Comparison of ENCODE assay signal across 8 mouse cellular contexts in the genomic region with DNA sequence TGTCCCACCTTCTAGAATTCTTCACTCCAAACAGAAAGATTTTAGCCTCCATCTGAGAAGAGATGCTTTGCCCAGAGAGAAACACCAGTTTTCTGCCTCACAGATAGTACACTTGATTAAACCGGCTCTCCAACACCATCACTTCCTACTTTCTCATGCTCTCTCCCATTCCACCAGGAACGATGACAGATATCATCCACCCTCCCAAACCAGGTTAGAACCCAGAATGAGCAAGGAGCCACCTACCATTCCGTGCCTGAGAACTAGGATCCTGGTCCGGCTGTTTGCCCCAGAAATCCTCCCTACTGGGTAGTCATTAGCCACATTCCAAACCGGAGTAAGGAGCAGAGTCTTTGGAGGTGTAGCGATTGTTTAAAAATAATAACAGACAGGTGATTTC. TPM values are rescaled to one million over a fixed set of nuclear protein-coding genes. Genes with fewer than 3 reads are reported as not detected.
A peak's percentile ranks its signal among the peaks of the same experiment; 100 is the strongest.
DNase-seq lines count a peak whose midpoint lies in the region; ATAC-seq and TF ChIP-seq lines count a peak whose summit lies in the region.

No protein-coding gene starts in this region.

- H3K4me3 ChIP-seq in gastrocnemius, adult 2 months: peak overlapping the region; percentile 53
- peak overlapping the region; percentile 52 for H3K4me3 ChIP-seq in forebrain, embryonic 14.5 days (ENCODE audit: low read depth, low read length)
- H3K4me3 ChIP-seq in limb, embryonic 14.5 days (replicated peaks; ENCODE audit: low read length): peak overlapping the region; percentile 21; the same call in 1 of the 2 replicates

- TF ChIP-seq POLR2A in limb, embryonic 14.5 days (IDR thresholded peaks at IDR 0.05; ENCODE audit: borderline replicate concordance, extremely low read depth, insufficient read depth, insufficient read length): no peak

- no peaks in the 10 kb centered on the region for H3K9me3 ChIP-seq in forebrain, embryonic 14.5 days (replicated peaks; ENCODE audit: control insufficient read depth, low read length)
- no peaks in the 10 kb centered on the region for H3K9me3 ChIP-seq in limb, embryonic 14.5 days (ENCODE audit: control insufficient read depth, low read length)

- H3K36me3 ChIP-seq in forebrain, embryonic 14.5 days (ENCODE audit: control insufficient read depth, insufficient read depth, low read length): 0 out of 2 replicates have a peak, but pooled peaks cover under 1% of the 10 kb centered on the region
- H3K36me3 ChIP-seq in limb, embryonic 14.5 days (ENCODE audit: control insufficient read depth, insufficient read depth, low read length): no peaks in the 10 kb centered on the region

- H3K27ac ChIP-seq in gastrocnemius, adult 2 months: no peak overlapping the region
- peak overlapping the region; percentile 82 for H3K27ac ChIP-seq in forebrain, embryonic 14.5 days (ENCODE audit: low read depth, low read length)
- H3K27ac ChIP-seq in limb, embryonic 14.5 days (replicated peaks; ENCODE audit: low read depth, low read length): no peak overlapping the region

- DNase-seq in gastrocnemius, adult 2 months: no peak
- no peak for DNase-seq in gastrocnemius, postnatal 25 days
- DNase-seq in brain, adult 2 months (ENCODE audit: low read depth, low spot score): peak; percentile 70
- DNase-seq in forebrain, embryonic 14.5 days (ENCODE audit: low spot score): peak; percentile 36
- DNase-seq in limb, embryonic 14.5 days (ENCODE audit: low spot score): no peak
- DNase-seq in adrenal gland, adult (ENCODE audit: inconsistent age in 2 of 2, low spot score in 1 of 2): no peak
- no peak for DNase-seq in lung, postnatal 25 days (ENCODE audit: low spot score)
- DNase-seq in kidney, postnatal 4 days: no peak

- peak; percentile 35 for ATAC-seq in forebrain, embryonic 14.5 days
- no peak for ATAC-seq in limb, embryonic 14.5 days (ENCODE audit: low FRiP score, low read depth)

- WGBS in forebrain, embryonic 14.5 days: 7% methylated on average over 6 of the region's 6 CpGs
- 31% methylated on average over 6 of the region's 6 CpGs for WGBS in limb, embryonic 14.5 days

- H3K27me3 ChIP-seq in forebrain, embryonic 14.5 days (replicated peaks; ENCODE audit: control insufficient read depth, insufficient read depth, low read length): no peaks in the 10 kb centered on the region
- H3K27me3 ChIP-seq in limb, embryonic 14.5 days (ENCODE audit: control insufficient read depth, insufficient read depth, low read length): no peaks in the 10 kb centered on the region

- peak overlapping the region; percentile 60 for H3K4me2 ChIP-seq in forebrain, embryonic 14.5 days (ENCODE audit: low read length)
- H3K4me2 ChIP-seq in limb, embryonic 14.5 days (replicated peaks; ENCODE audit: low read depth, low read length, severe bottlenecking): peak overlapping the region; percentile 48

- H3K4me1 ChIP-seq in forebrain, embryonic 14.5 days (ENCODE audit: control insufficient read depth, insufficient read depth, low read length): 0 out of 2 replicates have a peak, but pooled peaks cover 7% of the 10 kb centered on the region
- H3K4me1 ChIP-seq in limb, embryonic 14.5 days (ENCODE audit: control insufficient read depth, insufficient read depth, low read length): no peaks in the 10 kb centered on the region

- H3K9ac ChIP-seq in forebrain, embryonic 14.5 days (ENCODE audit: low read length): peak overlapping the region; percentile 76
- H3K9ac ChIP-seq in limb, embryonic 14.5 days (ENCODE audit: low read depth, low read length, severe bottlenecking): no peak overlapping the region

- intact Hi-C loops in gastrocnemius, adult 2 months (cut with DNase I): no loop called here

- no peak for TF ChIP-seq CTCF in gastrocnemius, adult 2 months (IDR thresholded peaks at IDR 0.05)

RNA-seq across cellular contexts. Expression of gene Mapk10, which starts 0.5 kb away (rescaled TPM):
- 1 to 10 TPM; 1.1 to 1.2 TPM for total RNA-seq in gastrocnemius, adult 2 months (2021)
- total RNA-seq in gastrocnemius, postnatal 25 days (2021): 1 to 10 TPM in 1 of 2 experiments, under 1 TPM in 1; 0.95 to 1.3 TPM
- polyA plus RNA-seq in forebrain, embryonic 14.5 days (2014; fragmentation: Nextera tagmentation; extraction: Ambion mirVana): 61.3 and 85.6 TPM in 2 replicates
- 0.60 and 0.92 TPM in 2 replicates for polyA plus RNA-seq in limb, embryonic 14.5 days (2012; rRNA removed)
- 0.48 and 0.55 TPM in 2 replicates for polyA plus RNA-seq in limb, embryonic 14.5 days (2014; fragmentation: Nextera tagmentation; extraction: Ambion mirVana)

Comparison
In these comparisons a context has a peak if more than half of its experiments do, and no peak if none do; other contexts are left out.
1. DNase-seq: peak in brain, adult 2 months (single experiment) and forebrain, embryonic 14.5 days (single experiment); none in gastrocnemius, adult 2 months (single experiment), gastrocnemius, postnatal 25 days (single experiment), limb, embryonic 14.5 days (single experiment), adrenal gland, adult (0 of 2), lung, postnatal 25 days (single experiment) and kidney, postnatal 4 days (0 of 2).
2. Peak in every context shown above with its lines, with median percentiles within 50 percentile points of each other: H3K4me3 ChIP-seq.